Mouse (Mus musculus) 416B (cell line): Measurements from ENCODE around the gene Gm13769.
"Not testable (repeated sequence)": the region's sequence is repeated elsewhere in the genome, so short reads cannot be mapped to it uniquely, and the experiment has no call there.

ENCODE experiments used
- DNase-seq: peaks from one replicate; pipeline ENCODE4 v3.0.0; 2011; ENCODE audit warnings: low read depth

Gene Gm13769

GRCm38 (mm10) chr2:90321900-90322299 is at the start of gene Gm13769:
Gene Gm13769 (plus strand): TSS chr2:90322200.
- DNase-seq = not testable (repeated sequence)

DNA sequence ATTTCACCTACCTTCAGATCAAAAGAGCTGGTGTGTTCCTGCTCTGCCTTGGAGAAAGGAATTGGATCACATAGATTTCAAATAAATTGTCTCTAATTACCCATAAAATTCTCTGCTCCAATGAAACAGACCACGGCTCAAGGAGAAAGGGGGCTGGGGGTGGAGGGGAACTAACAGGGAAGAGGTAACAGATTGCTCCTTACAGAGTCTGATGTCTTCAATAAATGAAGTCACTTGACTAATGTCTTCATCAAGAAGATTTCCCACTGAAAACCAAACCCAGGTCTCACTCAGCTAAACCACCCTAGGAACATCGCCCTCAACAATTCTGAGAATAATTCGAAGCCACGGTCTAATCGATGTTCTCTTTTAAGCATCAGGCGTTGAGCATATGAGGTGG is 29.3 kb upstream of the Gm13769 start, which contains the start of gene Olfr1272:
Olfr1272 (minus strand) TSS at position 101 of the 400 bp plus-strand sequence.
- no peak for DNase-seq

- DNase-seq = not testable (repeated sequence)
Measured at GRCm38 (mm10) chr2:90346694-90347093, 24.7 kb downstream of the Gm13769 start.

DNA sequence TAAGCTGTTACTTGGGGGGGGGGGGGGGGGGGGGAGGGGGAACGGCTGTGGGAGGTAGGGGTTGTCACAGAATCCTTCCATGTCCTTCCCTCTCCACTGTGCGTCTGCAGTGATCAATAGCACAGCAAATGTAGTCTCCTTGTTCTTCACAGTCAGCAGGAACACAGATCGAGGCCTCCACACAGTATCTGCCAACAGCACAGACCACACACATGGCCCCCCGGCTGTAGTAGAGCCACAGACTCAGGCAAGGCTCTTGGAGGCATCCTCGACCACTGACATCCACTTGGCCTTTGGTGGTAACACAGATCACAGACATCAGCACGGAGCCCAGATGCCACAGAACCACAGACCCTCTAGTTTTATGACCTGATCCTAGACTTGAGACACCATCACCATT is 29.0 kb downstream of the Gm13769 start:
- DNase-seq = not testable (repeated sequence)

DNA sequence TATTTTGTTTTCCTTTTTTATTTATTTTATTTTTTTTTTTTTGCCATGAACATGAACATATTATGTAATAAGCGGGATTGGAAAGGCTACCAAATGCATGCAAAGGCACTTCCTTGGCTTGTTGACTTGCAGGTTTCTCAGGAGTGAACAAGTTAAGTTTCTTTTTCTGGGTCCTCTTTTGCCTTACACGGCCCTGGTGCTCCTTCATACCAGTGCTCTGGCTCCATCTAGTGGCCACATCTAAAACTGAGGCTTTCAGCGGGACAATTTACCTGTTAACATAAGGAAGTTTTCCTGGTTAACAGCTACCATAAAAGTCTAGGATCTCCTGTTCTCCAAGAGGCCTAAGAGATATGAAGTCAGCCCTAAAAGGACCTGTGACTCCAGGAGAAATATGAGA is 29.5 kb downstream of the Gm13769 start:
- not testable (repeated sequence) for DNase-seq

- not testable (repeated sequence) for DNase-seq
Measured at GRCm38 (mm10) chr2:90359229-90359628, 37.2 kb downstream of the Gm13769 start.

DNA sequence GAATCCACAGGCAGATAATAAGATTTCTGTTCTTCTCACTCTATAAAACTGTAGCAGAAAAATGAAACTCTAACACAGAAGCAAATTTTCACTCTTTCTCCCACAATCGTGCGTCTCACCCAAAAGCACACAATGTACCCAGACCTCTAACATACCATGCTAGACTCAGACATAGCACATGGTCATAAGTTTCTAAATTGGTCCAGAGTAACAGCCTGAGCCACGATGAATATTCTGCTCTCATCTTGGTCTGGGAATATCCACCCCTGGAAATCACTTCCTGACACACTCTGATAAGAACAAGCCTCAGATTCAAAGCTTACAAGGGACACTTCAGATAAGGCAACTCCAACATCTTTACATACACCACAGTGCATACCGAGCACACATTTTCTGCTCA is 38.2 kb downstream of the Gm13769 start:
- not testable (repeated sequence) for DNase-seq
